In genomic region chr17:50092848-50093247, GRCm38 (mm10) we compare ENCODE assay signal across 27 mouse cellular contexts.
DNase-seq lines count a peak whose midpoint lies in the region; ATAC-seq and TF ChIP-seq lines count a peak whose summit lies in the region.
"Had no signal": no experiment of that assay in that cellular context is flagged by ENCODE, and none has a peak within 500 bp of the region (broad histone marks: within the 10 kb centered on the region; RNA-seq: fewer than 3 reads in every experiment).

No protein-coding gene starts in this region.

- H3K27ac ChIP-seq in gastrocnemius, adult 2 months, result peak overlapping the region; percentile 76
- H3K27ac ChIP-seq in kidney, adult 2 months (ENCODE audit: insufficient read depth, low read depth, low read length), result peak overlapping the region; percentile 60; the same call in 1 of the 2 replicates
- H3K27ac ChIP-seq in kidney, embryonic 16.5 days (ENCODE audit: low read length), result no peak overlapping the region
- 0 out of 2 replicates have a peak overlapping the region, but pooled peaks have one; percentile 30 for H3K27ac ChIP-seq in liver, embryonic 13.5 days
- H3K27ac ChIP-seq in liver, postnatal 0 days (ENCODE audit: low read depth), result no peak overlapping the region
- H3K27ac ChIP-seq in macrophage, result 0 out of 2 replicates have a peak overlapping the region, but pooled peaks have one; percentile 49
- H3K27ac ChIP-seq: embryonic facial prominence, embryonic 12.5 days; embryonic facial prominence, embryonic 15.5 days; forebrain, embryonic 12.5 days; forebrain, embryonic 15.5 days; heart, embryonic 10.5 days; heart, embryonic 13.5 days; hindbrain, embryonic 10.5 days; hindbrain, embryonic 13.5 days had no signal

- H3K9ac ChIP-seq in kidney, embryonic 16.5 days (replicated peaks; ENCODE audit: low read length), result no peak overlapping the region
- no peak overlapping the region for H3K9ac ChIP-seq in liver, embryonic 13.5 days
- no peak overlapping the region for H3K9ac ChIP-seq in liver, postnatal 0 days (replicated peaks)
- H3K9ac ChIP-seq: embryonic facial prominence, embryonic 12.5 days; embryonic facial prominence, embryonic 15.5 days; forebrain, embryonic 12.5 days; forebrain, embryonic 15.5 days; heart, embryonic 13.5 days; hindbrain, embryonic 13.5 days had no signal

- ATAC-seq in kidney, embryonic 16.5 days (ENCODE audit: low FRiP score, low TSS enrichment), result no peak
- no peak for ATAC-seq in liver, embryonic 13.5 days (ENCODE audit: low read depth)
- no peak for ATAC-seq in liver, postnatal 0 days
- ATAC-seq: hindbrain, embryonic 16.5 days; Patski had no signal

- no peak for DNase-seq in gastrocnemius, adult 2 months
- no peak for DNase-seq in gastrocnemius, postnatal 36 days
- DNase-seq in kidney, adult 2 months, result peak; percentile 28
- DNase-seq in liver, embryonic 13.5 days, result no peak
- no peak for DNase-seq in liver, postnatal 0 days
- DNase-seq in layer of hippocampus, adult 18-20 months (ENCODE audit: low spot score in 2 of 2), result no peak
- DNase-seq: adrenal gland, postnatal 10 days; adrenal gland, postnatal 36 days; cerebellum, adult 11 months; cerebellum, adult 2 months; cerebellum, adult 9-11 months; cerebellum, postnatal 25 days; gastrocnemius, postnatal 10 days; heart, adult 18-20 months had no signal

- no peak overlapping the region for H3K4me2 ChIP-seq in kidney, embryonic 16.5 days (replicated peaks; ENCODE audit: low read depth, low read length)
- H3K4me2 ChIP-seq in liver, embryonic 13.5 days, result no peak overlapping the region
- H3K4me2 ChIP-seq in liver, postnatal 0 days (ENCODE audit: low read depth, low read length), result no peak overlapping the region
- H3K4me2 ChIP-seq: embryonic facial prominence, embryonic 12.5 days; embryonic facial prominence, embryonic 15.5 days; forebrain, embryonic 12.5 days; forebrain, embryonic 15.5 days; heart, embryonic 13.5 days; hindbrain, embryonic 13.5 days had no signal

- 84% methylated on average over 8 of the region's 8 CpGs for WGBS in kidney, adult 2 months
- WGBS in kidney, embryonic 16.5 days, result 84% methylated on average over 8 of the region's 8 CpGs
- 75% methylated on average over 8 of the region's 8 CpGs for WGBS in liver, embryonic 13.5 days (ENCODE audit: insufficient replicate concordance)
- 79% methylated on average over 8 of the region's 8 CpGs for WGBS in liver, postnatal 0 days (ENCODE audit: insufficient replicate concordance)
- WGBS in macrophage (ENCODE audit: missing documents), result 93% methylated on average over 8 of the region's 8 CpGs

- H3K36me3 ChIP-seq in kidney, adult 2 months (ENCODE audit: control insufficient read depth, insufficient read depth, low read length), result no peaks in the 10 kb centered on the region
- no peaks in the 10 kb centered on the region for H3K36me3 ChIP-seq in kidney, embryonic 16.5 days (ENCODE audit: insufficient read depth, low read length)
- H3K36me3 ChIP-seq in liver, embryonic 13.5 days, result no peaks in the 10 kb centered on the region
- H3K36me3 ChIP-seq in liver, postnatal 0 days (replicated peaks; ENCODE audit: insufficient read depth, low read length), result no peaks in the 10 kb centered on the region
- 0 out of 2 replicates have a peak, but pooled peaks cover 6% of the 10 kb centered on the region for H3K36me3 ChIP-seq in macrophage (ENCODE audit: inconsistent target)
- H3K36me3 ChIP-seq: embryonic facial prominence, embryonic 12.5 days; embryonic facial prominence, embryonic 15.5 days; forebrain, embryonic 12.5 days; forebrain, embryonic 15.5 days; G1E; heart, embryonic 10.5 days; heart, embryonic 13.5 days; hindbrain, embryonic 10.5 days; hindbrain, embryonic 13.5 days had no signal

- TF ChIP-seq CTCF in gastrocnemius, adult 2 months (IDR thresholded peaks at IDR 0.05), result no peak
- no peak for TF ChIP-seq CTCF in kidney, adult 2 months (conservative IDR thresholded peaks at IDR 0.05; ENCODE audit: insufficient read depth, insufficient read length, low read depth, low read length)
- TF ChIP-seq CTCF in liver, postnatal 0 days (IDR thresholded peaks at IDR 0.05; ENCODE audit: low read depth), result no peak

- no peak for TF ChIP-seq POLR2A in kidney, adult 2 months (IDR thresholded peaks at IDR 0.05; ENCODE audit: low read depth, low read length)

- H3K9me3 ChIP-seq in kidney, embryonic 16.5 days (ENCODE audit: low read length), result no peaks in the 10 kb centered on the region
- no peaks in the 10 kb centered on the region for H3K9me3 ChIP-seq in liver, embryonic 13.5 days (replicated peaks)
- H3K9me3 ChIP-seq in liver, postnatal 0 days (ENCODE audit: low read length), result no peaks in the 10 kb centered on the region
- H3K9me3 ChIP-seq: embryonic facial prominence, embryonic 12.5 days; embryonic facial prominence, embryonic 15.5 days; forebrain, embryonic 12.5 days; forebrain, embryonic 15.5 days; heart, embryonic 10.5 days; heart, embryonic 13.5 days; hindbrain, embryonic 10.5 days; hindbrain, embryonic 13.5 days had no signal

- no peaks in the 10 kb centered on the region for H3K4me1 ChIP-seq in kidney, adult 2 months (ENCODE audit: control insufficient read depth, insufficient read depth, low read length)
- no peaks in the 10 kb centered on the region for H3K4me1 ChIP-seq in kidney, embryonic 16.5 days (ENCODE audit: insufficient read depth, low read length)
- no peaks in the 10 kb centered on the region for H3K4me1 ChIP-seq in liver, embryonic 13.5 days (replicated peaks)
- H3K4me1 ChIP-seq in liver, postnatal 0 days (ENCODE audit: insufficient read depth), result no peaks in the 10 kb centered on the region
- H3K4me1 ChIP-seq: embryonic facial prominence, embryonic 12.5 days; forebrain, embryonic 12.5 days; forebrain, embryonic 15.5 days; heart, embryonic 10.5 days; hindbrain, embryonic 10.5 days had no signal

- intact Hi-C loops in gastrocnemius, adult 2 months (cut with DNase I), result no loop called here
- intact Hi-C loops in gastrocnemius, postnatal 36 days (cut with DNase I), result no loop called here

- peaks cover 86% of the 10 kb centered on the region for H3K79me2 ChIP-seq in macrophage (ENCODE audit: inconsistent target)

- no peaks in the 10 kb centered on the region for H3K27me3 ChIP-seq in kidney, adult 2 months (replicated peaks; ENCODE audit: control insufficient read depth, insufficient read depth, low read length)
- H3K27me3 ChIP-seq in kidney, embryonic 16.5 days (ENCODE audit: insufficient read depth, low read length), result no peaks in the 10 kb centered on the region
- no peaks in the 10 kb centered on the region for H3K27me3 ChIP-seq in liver, embryonic 13.5 days
- H3K27me3 ChIP-seq in liver, postnatal 0 days (ENCODE audit: insufficient read depth, low read length), result no peaks in the 10 kb centered on the region
- H3K27me3 ChIP-seq: embryonic facial prominence, embryonic 12.5 days; embryonic facial prominence, embryonic 15.5 days; forebrain, embryonic 12.5 days; forebrain, embryonic 15.5 days; heart, embryonic 13.5 days; hindbrain, embryonic 13.5 days had no signal

- TF ChIP-seq EP300 in liver, postnatal 0 days (IDR thresholded peaks at IDR 0.05; ENCODE audit: low read depth), result no peak

- H3K4me3 ChIP-seq in gastrocnemius, adult 2 months, result no peak overlapping the region
- no peak overlapping the region for H3K4me3 ChIP-seq in kidney, adult 2 months (ENCODE audit: insufficient read depth, low read depth, low read length)
- no peak overlapping the region for H3K4me3 ChIP-seq in kidney, embryonic 16.5 days (ENCODE audit: low read length)
- no peak overlapping the region for H3K4me3 ChIP-seq in liver, embryonic 13.5 days (replicated peaks)
- no peak overlapping the region for H3K4me3 ChIP-seq in liver, postnatal 0 days (ENCODE audit: low read depth, low read length)
- no peak overlapping the region for H3K4me3 ChIP-seq in macrophage (ENCODE audit: inconsistent target)
- H3K4me3 ChIP-seq: embryonic facial prominence, embryonic 12.5 days; embryonic facial prominence, embryonic 15.5 days; forebrain, embryonic 12.5 days; forebrain, embryonic 15.5 days; heart, embryonic 10.5 days; heart, embryonic 13.5 days; hindbrain, embryonic 10.5 days; hindbrain, embryonic 13.5 days had no signal

Comparison
In these comparisons a context has a peak if more than half of its experiments do, and no peak if none do; other contexts are left out.
1. H3K27ac ChIP-seq: peak in gastrocnemius, adult 2 months (single experiment), kidney, adult 2 months (single experiment), liver, embryonic 13.5 days (single experiment) and macrophage (single experiment); none in kidney, embryonic 16.5 days (single experiment) and liver, postnatal 0 days (single experiment).